Mouse (Mus musculus) common myeloid progenitor, adult 5-6 weeks (primary cell): ENCODE results near the gene Tspan9. TPM values are rescaled to one million over a fixed set of nuclear protein-coding genes. Genes with fewer than 3 reads are reported as not detected.

ENCODE experiments used
- ATAC-seq: replicated peaks from 2 replicates; pipeline ENCODE4 v1.8.0; 2016; ENCODE audit warnings: low read depth, mild to moderate bottlenecking, moderate TSS enrichment, inconsistent platforms; ENCODE audit not compliant: poor library complexity, severe bottlenecking
- total RNA-seq: library from RNA; stranded (forward); fragments of 200-1000, 187-1606 nt; gene quantifications from 2 replicates; pipeline ENCODE4 v1.2.3, GENCODE M21; 2017

The Tspan9 gene
- total RNA-seq, 1 experiment from 2014 or later = 0.69 TPM

DNA sequence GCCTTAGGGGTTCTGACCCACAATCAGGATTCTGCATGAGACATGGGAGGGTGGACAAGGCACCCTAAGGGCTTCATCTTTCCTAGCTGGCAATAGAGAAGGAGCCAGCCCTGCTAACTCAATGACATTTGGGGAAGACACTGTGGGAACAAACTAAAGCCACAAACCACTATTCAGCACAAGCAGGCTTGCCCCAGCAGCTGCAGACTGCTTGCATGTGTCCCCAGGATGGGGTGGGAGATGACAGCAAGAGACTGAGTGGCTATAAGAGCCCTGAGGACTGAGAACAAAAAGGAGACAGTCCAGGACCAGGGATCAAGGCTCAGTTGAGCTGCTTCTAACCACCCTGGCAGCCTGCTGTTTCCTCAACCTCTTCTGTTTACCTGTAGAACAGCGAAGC lies 141.8 kb downstream of the Tspan9 start:
- peak; percentile 81 for ATAC-seq

DNA sequence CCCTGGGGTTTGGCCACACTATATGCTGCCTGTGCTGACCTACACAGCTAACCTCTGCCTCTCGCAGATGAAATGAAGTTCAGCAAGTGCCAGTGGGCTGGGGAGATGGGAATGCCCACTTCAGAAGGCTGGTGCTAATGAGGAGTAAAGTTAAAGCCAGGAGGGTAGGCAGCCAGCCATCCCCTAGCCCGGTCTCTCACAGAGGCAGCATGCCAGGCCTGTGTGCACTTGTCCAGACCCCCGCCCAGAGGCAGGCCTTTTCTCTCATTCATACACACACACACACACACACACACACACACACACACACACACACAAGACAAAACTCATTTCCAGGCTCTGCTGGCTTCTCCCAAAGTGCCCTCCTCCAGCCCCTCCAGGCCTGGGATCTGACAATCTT lies 142.6 kb downstream of the Tspan9 start:
- no peak for ATAC-seq

DNA sequence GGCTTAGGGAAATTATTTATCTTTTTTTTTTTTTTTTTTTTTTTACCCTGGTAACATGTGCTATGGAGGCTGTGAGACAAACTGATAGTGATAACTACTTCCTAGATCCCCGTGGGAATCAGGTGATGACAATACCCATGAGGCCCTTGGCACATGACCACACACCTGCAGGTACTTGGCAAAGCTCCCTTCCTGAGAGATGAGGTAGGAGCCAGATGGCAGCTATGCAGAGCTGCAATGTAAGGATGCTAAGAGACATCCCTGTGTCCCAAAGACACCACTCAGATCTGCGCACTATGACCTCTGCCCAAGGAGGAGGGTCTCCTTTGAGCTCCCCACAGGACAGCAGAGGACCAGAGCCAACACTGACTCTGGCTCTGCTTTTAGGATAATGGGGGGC lies 144.3 kb downstream of the Tspan9 start:
- no peak for ATAC-seq

DNA sequence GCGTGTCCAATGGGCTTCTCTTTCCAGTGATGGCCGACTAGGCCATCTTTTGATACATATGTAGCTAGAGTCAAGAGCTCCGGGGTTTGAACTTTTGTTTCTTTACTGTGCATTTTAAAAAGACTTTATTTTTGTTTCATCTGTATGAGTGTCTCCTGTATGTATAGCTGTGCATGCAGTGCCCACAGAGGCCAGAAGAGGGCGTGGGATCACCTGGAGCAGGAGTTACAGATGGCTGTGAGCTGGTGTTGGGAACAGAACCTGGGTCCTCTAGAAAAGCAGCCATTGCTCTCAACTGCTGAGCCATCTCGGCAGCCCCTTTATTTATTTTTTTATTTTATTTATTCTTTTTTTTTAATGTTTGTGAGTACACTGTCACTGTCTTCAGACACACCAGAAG lies 146.5 kb downstream of the Tspan9 start:
- no peak for ATAC-seq

DNA sequence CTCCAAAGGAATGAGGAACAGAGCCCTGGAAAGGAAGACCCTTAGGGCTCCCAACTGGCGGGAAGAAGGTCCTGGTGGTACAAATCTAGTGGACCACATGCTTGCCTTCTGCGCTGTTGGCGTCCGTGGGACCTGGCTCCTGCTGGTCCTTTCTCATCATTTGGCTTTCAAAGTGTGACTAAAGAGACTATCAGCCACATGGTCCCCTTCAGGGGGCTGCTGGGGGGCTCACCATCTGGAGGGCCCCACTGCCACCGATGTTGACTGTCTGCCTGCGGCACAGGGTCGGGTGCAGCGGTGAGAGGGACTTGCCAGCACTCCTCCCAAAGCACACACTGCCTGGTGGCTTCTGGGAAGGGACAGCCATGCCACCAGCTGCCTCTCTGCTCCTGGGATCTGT lies 150.4 kb downstream of the Tspan9 start:
- ATAC-seq = no peak

DNA sequence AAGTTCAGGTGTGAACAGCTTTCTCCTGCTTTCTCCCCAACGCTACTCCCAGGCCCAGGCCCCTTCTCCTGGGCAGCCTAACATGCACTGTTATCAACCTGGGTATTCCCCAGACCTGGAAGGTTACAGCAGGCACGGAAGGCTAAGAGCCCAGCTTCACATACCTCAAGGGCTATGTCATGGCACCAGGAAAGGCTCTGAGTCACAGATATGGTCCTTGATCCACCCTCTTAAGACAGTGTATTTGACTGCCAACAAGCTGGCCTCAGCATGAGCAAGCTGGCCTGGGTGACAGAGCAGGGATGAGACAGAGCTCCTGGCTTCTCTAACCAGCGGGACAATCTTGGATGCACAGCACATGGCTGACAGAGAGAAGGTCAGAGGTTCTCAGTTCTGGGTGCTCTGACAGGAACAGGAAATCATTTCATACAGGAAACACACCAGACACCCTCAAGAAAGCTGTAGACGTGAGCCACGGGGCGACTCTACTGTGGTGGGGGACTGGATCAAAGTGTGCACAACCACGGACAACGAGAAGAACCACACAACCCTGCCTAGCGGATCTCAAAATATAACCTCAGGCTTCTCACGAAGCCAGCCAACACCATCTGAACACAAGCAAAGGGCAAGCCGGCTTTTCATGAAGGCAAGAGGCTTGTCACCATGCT lies 151.8 kb downstream of the Tspan9 start:
- no peak for ATAC-seq

DNA sequence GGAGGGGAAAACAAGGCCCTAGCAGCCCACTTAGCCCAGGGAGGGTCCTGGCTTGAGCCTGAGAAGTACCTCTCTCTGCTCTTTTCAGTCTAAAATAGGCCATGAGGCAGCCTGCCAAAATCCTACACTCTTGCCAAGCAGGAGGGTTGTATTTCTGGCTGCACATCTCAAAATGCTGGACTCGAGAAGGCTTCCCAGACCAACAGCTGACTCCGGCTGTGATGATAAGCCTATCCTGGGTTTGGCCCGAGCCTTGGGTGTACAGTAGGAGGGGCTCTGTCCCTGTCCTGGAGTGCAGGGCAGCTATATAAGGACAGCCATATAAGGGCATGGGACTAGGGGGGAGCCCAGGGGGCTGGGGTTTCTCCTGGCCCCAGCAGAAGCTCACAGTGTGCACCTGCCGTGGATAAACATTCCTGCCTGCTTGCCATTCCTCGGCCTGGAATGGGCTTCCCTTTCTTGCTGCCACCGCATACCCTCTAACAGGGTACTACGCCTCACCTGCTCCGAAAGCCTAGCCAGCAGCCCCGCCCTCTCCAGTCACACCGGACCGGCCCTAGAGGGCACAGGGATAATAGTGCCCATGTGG lies 153.7 kb downstream of the Tspan9 start:
- no peak for ATAC-seq

DNA sequence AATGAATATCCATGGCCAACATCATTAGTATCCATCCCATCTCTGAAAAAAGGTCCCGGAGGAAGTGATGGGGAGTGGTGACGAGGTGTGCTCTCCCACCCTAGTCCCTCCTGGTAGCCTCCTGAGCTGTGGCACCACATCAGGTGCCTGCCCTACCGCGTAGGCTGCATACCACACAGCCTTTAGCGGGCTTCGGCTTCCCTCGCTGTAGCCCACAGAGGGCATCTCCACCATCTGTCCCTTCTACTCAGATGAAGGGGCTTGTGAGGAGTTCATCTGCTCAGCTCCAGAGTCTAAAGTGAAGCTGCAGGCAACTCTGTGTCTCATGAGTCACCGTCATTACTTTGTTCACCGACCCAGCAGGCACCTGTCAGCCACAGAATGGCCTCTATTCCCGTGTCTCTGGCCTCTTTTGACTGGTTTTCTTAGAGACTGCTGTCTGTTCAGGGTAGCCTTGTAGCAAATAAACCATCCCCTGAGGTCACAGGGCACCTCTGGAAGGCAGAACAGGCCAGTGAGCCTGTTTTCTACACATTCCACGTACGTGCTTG lies 154.4 kb downstream of the Tspan9 start:
- ATAC-seq = no peak

DNA sequence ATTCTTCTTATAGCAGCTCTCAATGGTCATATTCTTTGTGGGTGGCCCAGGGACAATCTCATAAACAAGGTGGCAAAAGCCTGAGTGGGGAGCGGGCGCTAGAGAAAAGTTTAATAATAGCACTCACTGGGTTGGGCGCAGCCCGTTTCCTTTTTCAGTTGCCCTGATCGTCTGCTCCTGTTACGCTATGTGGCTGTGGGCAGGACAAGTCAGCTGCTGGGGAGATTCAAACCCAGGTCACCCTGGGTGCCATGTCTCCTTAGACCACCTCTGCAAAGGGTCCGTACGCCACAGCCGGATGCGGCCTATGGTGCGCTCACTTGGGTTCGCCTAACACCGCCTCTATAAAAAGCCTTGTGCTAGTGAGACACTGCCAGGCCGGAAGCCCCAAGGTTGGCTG lies 156.0 kb downstream of the Tspan9 start:
- ATAC-seq = no peak

DNA sequence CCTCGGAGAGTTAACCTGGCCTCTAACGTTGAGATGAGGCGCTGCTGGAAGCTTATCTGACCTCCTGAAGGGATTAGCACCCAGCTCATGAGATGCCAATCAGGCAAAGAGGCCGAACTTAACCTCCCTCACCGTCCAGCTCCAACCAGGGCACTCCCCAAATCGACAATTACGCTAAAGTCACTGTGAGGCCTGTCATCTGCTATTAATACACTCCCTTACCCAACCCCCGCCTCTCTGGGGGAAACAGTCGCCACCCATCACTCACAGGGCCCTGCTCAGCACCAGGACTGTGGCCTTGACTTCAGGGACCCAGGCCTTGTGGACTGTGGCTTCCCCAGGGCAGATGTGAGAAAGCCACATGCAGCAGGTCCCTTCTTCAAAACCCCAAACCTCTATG lies 157.0 kb downstream of the Tspan9 start:
- no peak for ATAC-seq

DNA sequence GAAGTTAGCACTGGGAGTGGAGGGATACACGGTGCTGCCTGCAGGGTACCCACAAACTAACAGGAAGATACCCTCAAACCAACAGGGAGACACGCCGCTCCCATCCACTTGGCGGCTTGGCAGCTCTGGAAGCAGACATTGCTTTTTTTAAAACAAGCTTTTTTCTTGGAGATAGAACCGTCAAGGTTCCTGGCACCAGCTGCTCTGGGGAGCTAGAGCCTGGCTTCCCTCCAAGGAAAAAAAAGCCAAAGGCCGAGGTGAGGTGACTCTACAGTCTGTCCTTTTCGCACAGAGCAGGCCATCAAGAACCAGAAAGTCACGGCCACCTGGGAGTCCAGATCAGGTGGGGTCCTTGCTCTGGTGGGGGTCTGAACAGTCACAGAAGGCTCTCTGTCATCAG lies 162.2 kb downstream of the Tspan9 start:
- ATAC-seq = no peak

DNA sequence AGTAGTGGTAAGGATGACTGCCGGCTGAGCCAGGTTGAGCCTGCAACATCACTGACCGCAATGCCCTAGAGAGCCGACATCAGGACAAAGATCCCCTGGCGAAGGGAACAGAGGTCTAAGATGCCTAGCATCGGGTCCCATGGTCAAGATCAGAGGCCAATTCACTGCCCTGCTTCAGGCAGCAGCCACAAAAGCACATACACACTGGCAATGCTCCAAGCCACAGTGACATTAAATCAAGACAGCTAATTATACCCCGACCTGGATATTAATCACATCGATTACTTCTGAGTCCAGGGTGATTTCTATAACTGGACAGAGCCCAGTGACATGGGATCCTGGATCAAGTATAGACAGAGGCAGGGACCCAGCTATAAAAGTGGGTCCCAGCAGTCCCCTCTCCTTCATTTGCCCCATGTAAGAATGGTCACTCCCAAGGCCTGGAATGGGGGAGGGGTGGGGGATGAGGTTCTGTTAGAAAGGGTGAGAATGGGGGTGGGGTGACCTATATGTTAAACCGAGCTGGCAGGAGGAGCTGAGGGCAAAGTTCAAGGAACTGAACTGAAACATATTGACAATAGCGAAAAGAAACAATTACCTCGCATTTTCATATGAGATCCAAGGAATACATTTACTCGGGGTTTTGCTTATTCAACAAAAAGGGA lies 162.9 kb downstream of the Tspan9 start:
- no peak for ATAC-seq

DNA sequence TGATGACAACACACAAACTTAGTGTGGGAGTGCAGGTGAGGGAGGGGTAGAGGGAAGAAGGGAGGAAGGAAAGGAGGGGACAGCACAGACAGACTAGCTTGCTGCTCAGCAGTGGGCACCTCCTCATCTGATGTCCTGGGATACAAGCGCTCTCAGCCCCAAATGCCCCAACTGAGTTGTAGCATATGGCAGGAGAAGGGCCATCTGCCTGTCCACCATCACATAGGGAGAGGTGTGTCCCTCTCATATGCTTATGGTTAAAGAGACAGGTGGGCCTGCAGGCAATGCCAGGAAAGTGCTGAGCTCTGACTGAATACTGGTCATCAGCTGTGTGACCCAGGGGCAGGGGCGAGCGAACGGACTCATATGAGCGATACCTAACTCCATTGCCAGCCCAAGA lies 163.6 kb downstream of the Tspan9 start:
- no peak for ATAC-seq

DNA sequence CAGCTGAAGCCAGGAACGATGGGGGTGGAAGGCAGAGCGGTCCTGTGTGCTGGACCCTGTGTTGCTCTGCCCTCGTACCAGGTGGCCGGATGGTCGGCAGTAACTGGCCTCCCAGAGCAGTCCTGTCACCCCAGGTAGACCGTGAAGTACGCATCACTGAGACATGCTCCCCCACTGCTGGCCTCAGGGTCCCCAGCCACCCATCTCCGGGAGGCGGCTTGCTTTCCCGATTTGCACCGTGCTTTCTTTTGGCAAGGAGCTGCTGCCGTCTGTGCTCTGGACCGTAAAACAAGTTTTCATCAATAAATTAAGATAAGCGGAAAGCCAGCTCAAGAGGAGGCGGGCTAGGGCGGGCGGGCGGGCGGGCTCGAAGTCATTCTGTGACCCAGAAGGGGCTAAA lies 164.5 kb downstream of the Tspan9 start:
- ATAC-seq = no peak

DNA sequence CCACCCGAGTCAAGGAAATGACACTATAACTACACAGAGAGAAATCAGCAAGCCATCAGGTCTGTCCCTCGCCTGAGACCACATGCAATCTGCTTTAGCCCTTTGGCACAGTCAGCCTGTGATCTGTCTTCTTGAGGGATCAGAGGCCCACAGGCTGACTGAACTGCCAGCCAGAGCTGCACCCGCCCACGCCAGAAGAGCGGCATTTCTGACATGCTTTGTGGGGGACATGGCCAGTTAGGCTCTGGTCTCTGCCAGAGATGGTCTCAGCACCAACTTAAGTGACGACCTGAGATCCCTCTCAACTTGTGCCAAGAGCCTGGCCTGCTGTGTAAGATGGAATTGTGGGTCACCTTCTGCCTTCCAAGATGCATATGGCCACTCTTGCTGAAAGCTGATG lies 166.7 kb downstream of the Tspan9 start:
- no peak for ATAC-seq

DNA sequence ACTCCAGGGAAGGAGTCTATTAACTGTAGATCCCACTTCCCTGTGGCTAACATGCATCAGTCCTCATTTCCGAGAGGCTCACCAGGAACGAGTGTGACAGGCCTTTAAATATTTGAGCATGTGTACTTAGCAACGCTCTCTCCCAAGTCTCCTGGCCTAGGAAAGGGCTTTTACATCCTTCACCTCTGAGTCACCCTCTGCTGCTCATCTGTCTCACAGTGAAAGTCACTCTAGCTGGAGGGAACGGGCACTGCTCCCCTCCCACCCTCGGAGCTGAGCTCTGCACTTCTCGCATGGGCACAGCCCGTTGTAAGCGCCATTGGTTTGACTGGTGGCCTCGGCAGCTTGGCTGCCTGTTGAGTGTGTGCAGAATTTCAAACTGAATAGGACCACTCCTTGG lies 169.4 kb downstream of the Tspan9 start:
- ATAC-seq = no peak

DNA sequence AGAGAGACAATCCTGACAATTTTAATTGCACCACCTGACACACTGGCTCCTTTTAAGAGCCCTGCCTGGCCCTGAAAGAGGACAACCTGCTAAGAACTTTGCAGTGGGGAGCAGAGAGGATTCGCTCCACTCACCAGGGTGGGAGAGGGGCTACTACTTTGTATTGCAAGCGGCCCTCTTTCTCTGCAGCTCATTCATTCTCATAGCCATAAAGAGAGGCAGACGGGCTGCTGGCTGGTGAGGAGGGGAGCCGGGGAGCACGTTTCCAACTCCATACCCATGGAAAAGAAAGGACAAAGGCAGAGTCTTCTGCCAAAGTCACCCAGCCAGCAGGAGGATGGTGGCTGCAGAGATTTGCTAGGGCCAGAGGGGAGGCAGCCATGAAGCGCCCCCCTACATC lies 169.8 kb downstream of the Tspan9 start:
- ATAC-seq = no peak

DNA sequence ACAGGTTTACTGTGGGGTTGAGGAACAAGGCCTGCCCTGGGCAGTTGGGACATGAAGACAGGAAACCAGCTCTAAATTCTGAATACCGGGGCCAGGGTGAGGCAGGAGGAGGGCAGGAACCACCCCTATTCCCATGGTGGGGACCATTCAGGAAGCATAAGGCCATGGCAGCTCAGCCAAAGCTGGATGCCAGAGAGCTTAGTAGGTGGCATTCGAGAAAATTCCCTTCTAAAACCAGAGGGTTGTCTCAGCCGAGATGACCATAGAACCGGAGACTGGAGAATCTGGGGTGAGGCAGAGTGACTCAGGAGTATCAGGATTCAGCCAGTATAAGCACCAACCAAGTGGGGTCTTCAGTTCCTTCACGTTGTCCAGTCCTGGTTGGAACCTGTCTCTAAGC lies 171.5 kb downstream of the Tspan9 start:
- ATAC-seq = no peak

DNA sequence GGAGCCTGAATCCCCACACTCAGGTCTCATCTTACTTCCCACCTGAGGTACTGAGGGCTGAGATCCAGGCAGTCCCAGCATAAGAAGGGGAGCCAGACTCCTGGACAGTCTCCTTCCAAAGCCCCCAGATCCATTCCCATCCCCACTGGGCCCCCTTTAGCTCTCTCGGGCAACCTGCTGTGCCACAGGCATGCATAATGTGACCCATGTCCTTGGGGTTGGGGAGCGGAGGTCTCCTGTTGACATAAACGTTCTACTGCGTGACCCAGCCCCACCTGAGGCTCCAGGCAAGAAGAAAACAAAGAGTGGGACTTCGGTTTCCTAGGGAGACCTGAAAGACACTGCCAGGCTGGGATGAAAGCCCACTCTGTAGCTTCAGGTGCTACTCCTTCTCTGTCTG lies 172.5 kb downstream of the Tspan9 start:
- ATAC-seq = no peak

DNA sequence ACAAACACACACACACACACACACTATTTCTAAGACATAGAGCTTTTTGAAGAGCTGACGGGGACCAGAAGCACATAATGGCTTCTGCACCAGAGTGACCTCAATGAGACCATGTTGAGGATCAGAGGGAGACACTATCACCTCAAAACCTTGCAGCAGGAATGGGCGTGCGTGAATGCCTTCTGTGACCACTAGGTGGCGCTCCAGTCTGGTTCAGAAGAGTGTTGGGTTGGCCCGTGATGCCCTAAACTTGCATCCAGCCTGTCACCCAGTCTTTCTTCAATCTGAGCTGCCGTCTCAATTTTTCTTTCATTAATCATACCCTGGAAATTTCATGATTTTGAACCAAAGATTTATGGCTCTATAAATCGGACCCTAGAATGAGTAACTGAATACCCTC lies 173.3 kb downstream of the Tspan9 start:
- peak; percentile 83 for ATAC-seq

DNA sequence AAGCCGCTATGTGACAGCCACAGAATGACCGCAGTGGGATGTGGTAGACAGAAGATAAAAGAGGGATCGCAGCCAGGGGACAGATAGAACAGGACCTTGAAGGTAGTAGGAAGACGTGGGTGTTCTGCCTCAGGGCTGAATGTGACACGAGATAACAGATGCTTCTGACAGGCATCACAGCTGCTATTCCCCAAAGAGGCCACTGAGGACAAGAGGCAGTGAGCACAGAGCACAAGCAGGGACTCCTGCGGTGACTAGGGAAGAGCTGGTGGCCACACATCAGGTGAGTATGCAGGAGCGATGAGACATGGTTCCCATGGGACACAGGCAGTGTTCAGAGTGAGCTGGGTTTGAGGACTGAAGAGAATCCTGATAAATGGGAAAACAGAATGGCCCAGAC lies 173.7 kb downstream of the Tspan9 start:
- no peak for ATAC-seq

DNA sequence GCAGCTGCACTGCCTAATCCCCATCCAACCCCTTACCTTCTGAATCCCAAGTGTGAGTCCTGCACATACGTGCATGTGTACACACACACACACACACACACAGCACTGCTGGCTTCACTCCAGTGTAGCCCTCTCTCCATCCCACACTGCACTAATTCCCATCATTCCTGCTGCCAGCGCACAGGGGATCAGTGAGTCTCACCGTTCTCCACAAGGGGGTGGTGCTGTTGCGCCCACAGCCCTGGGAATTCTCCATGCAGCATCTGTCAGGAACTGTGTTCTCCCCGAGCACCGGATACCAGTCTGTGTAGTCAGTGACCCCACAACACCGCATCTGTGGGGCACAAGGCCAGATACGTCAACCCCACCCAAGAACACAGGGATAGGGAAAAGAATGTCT lies 177.9 kb downstream of the Tspan9 start:
- no peak for ATAC-seq
